Mouse (Mus musculus) fibroblast of lung, adult 2 months (primary cell): Measurements from ENCODE around the gene Gm11634.

Source experiments
- DNase-seq: peaks from one replicate; pipeline ENCODE4 v3.0.0-alpha.2; 2011; ENCODE audit warnings: low read depth

Gene Gm11634

GRCm38 (mm10) chr11:101562391-101562790, 36.7 kb downstream of the Gm11634 start:
- DNase-seq, result peak; percentile 62

- no peak for DNase-seq
Measured at GRCm38 (mm10) chr11:101556954-101557353, 42.1 kb downstream of the Gm11634 start.

GRCm38 (mm10) chr11:101556541-101556940, 42.5 kb downstream of the Gm11634 start:
- no peak for DNase-seq

DNA sequence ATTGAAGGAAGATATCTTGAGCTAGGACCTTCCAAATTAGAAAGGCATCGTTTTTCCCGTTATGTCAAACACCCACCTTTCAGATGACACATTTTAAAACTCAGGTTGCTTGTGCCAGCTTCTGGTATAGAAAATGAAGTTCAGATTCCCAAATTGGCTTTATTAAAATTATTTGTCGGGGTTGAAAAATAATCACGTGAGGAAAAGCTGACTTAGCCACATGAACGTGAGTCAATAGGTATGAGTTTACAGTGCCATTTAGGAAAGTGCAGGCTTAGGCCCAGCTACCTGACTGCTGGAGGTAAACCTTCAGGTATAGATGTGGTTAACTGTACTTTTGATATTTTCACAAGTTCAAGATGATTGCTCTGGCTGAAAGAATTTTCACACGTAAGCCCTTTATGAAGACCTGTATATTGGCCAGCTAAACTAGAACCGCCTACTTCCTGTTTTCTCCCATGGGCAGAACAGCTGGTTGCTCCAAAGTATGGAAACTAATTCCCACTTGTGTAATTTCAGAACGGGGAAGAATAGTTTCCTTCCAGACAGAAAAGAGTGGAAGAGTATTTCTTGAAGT, 45.6 kb downstream of the Gm11634 start:
- DNase-seq, result peak; percentile 29

DNA sequence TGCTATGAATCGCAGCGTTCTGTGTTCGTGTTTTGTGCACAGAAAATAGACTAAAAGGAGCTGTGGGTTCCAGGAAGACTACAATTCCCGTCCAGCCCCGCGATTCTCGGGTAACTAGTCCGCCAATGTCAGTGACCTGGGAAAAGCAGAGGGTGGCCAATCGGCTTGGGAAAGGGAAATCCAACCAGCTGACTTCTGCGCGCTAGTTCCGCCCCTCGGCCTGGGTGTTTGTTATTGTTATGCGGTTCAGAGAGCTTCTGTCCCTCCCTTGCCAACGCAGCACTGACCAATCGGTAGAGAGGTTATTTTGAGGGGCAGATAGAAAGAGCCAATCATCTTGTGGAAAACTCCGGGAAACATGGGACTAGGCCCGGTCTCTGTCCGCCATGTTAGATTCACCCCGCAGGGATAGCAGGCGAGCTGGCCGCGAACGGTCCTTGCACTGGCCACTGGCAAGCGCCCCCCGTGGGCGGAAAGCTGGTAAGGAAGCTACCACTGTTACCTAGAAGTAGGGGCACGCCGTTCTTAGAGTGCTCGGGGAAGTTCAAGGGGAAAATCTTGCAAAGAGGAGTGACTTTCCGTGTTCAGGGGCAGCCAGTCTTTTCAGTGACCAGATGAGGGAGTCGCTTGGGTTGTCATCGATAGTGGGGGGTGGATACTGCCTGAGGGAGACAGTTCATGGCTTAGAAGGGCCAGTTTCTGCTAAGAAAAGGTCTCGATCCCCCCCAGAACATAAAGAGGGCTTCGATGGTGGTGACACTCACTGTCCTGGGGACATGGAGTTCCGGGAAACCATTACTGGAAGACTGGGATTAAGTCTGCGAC, 46.4 kb downstream of the Gm11634 start:
- DNase-seq, result peak; percentile 100

DNA sequence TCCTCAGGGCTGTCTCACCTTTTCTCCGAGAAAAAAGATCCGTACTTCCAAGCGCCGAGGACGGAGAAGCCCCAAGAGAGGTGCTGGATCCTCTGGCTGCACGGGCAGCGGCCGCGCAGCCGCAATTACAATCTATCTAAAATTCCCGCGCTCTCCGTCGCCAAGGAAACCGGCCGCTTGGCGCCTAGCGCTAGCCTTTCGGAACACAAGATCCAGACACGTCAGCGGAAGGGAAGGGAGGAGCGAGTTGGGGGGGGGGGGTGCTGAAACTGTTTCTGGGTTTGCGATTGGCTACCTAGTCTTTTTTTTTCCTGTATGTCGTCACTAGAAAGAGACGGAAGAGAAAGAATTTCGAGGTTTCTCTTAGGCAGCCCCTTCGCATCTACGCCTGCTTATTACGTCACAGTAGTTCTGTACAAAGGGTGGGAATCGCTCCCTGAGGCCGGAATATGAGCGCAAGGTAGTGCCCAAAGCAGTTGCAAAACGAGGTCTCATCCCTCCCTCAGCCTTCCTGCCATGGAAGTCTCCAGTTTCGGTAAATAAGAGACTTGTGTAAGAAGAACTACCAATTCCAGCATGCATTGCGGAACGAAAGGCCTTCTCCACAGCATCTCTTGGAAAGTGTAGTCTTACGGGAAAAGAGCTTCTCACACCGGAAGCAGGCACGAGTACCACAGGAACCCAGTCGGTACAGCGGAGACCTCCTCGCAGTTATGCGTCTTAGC, 47.1 kb downstream of the Gm11634 start, which contains the start of the genes Brca1 and Nbr1:
Brca1 (minus strand) TSS at position 205 of the 725 bp plus-strand sequence.
Nbr1 (plus strand) TSS at position 399 of the 725 bp plus-strand sequence.
- peak; percentile 98 for DNase-seq

- no peak for DNase-seq
Measured at GRCm38 (mm10) chr11:101548526-101548925, 50.5 kb downstream of the Gm11634 start.

DNA sequence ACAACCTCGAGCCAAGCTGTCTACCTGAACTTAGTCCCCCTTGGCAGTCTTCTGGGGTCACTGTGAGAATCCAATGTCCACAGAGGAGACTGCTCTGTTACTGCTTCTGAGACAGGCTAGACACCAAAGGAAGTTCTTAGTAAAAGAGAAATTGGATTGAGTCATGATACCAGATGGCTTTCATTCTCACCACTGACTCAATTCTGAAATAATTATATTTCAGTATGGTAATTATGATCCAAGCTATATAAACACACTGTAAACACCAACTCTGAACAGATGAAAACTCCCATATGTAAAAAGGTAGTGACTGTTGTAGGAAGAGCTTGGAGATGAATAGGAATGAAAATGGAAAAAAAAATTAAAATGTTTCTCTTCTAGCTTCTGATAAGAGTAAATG, 54.9 kb downstream of the Gm11634 start:
- DNase-seq, result no peak
